Mouse (Mus musculus) brain, embryonic 14.5 days (tissue): ENCODE results near the gene Glt1d1.

Experiments used
- CTCF ChIP-seq: fragments of 200-500 bp; IDR thresholded peaks from 2 replicates; pipeline ENCODE4 v1.5.1; 2012; ENCODE audit warnings: inconsistent platforms, mild to moderate bottlenecking, moderate library complexity, borderline replicate concordance; ENCODE audit not compliant: insufficient read depth, insufficient read length; ENCODE audit errors: extremely low read depth
- POLR2A ChIP-seq: fragments of 200-500 bp; IDR thresholded peaks from 2 replicates; pipeline ENCODE4 v1.6.1; 2012; ENCODE audit warnings: mild to moderate bottlenecking, inconsistent platforms, borderline replicate concordance; ENCODE audit not compliant: poor library complexity, insufficient read depth, insufficient read length, severe bottlenecking; ENCODE audit errors: extremely low read depth

DNA sequence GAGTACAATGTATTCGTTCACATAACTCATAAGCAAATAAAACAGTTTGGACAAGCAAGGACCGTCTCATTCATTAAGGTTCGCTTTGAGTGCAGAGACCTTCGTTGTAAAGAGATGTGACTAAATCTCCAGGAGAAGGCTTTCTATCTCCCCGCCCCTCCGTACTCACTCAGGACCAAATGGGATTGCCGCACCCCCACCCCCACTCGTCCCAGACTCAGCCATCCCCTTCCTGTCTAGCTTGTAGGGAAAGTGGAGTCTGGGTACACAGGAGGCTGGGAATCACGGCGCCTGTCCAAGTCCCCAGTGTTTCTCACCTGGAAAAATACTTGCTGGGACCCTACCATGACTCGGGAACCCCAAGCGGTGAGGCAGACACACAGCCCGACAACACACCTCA is 7.6 kb downstream of the Glt1d1 start:
- TF ChIP-seq POLR2A (no peak), CTCF (no peak)
